Mouse (Mus musculus) liver, adult 2 months (tissue): Measurements from ENCODE around the gene Slco6d1. TPM values are rescaled to one million over a fixed set of nuclear protein-coding genes. Genes with fewer than 3 reads are reported as not detected.
"Not testable (repeated sequence)": the region's sequence is repeated elsewhere in the genome, so short reads cannot be mapped to it uniquely, and the experiment has no call there.

Experiments used
- DNase-seq: peaks from one replicate; pipeline ENCODE4 v3.0.0-alpha.2; 2011; ENCODE audit warnings: low read depth, low spot score; ENCODE audit errors: extremely low read depth
- H3K27ac ChIP-seq: fragments of 200-500 bp; replicated peaks from 2 replicates; pipeline ENCODE4 v1.5.1; 2012; ENCODE audit warnings: low read depth, mild to moderate bottlenecking, control low read depth, inconsistent platforms, low read length; ENCODE audit not compliant: insufficient read depth
- H3K27me3 ChIP-seq: fragments of 200-500 bp; 2 replicates; pipeline ENCODE4 v1.6.1; 2012; ENCODE audit warnings: mild to moderate bottlenecking, moderate library complexity, low read length, inconsistent platforms; ENCODE audit not compliant: control insufficient read depth, insufficient read depth
- H3K36me3 ChIP-seq: fragments of 200-500 bp; 2 replicates; pipeline ENCODE4 v1.6.1; 2012; ENCODE audit warnings: low read length, inconsistent platforms; ENCODE audit not compliant: control insufficient read depth, insufficient read depth
- H3K4me1 ChIP-seq: fragments of 200-500 bp; 2 replicates; pipeline ENCODE4 v1.6.1; 2011; ENCODE audit warnings: low read length; ENCODE audit not compliant: control insufficient read depth, insufficient read depth
- H3K4me3 ChIP-seq: fragments of 200-500 bp; 2 replicates; pipeline ENCODE4 v1.5.1; 2011; ENCODE audit warnings: low read depth, mild to moderate bottlenecking, control low read depth, low read length, moderate library complexity; ENCODE audit not compliant: insufficient read depth
- H3K79me2 ChIP-seq: fragments of 200-500 bp; 2 replicates; pipeline ENCODE4 v1.6.1; 2012; ENCODE audit warnings: inconsistent platforms, mild to moderate bottlenecking, low read length, moderate library complexity; ENCODE audit not compliant: control insufficient read depth, insufficient read depth
- H3K9ac ChIP-seq: fragments of 200-500 bp; 2 replicates; pipeline ENCODE4 v1.6.1; 2012; ENCODE audit warnings: low read depth, mild to moderate bottlenecking, control low read depth, inconsistent platforms, low read length
- CTCF ChIP-seq: fragments of 200-500 bp; IDR thresholded peaks from 2 replicates; pipeline ENCODE4 v1.5.1; 2011; ENCODE audit warnings: low read depth, low read length, control low read depth
- POLR2A ChIP-seq: fragments of 200-500 bp; IDR thresholded peaks from 2 replicates; pipeline ENCODE4 v1.6.1; 2011; ENCODE audit warnings: low read length, control low read depth; ENCODE audit not compliant: insufficient read depth; ENCODE audit errors: extremely low read depth
- WGBS: fragments of 180-500 bp; shearing (Covaris S2); methylation state at CpG from one replicate; pipeline ENCODE4 v1.1.7; 2018; 5-methylcytosine and 5-hydroxymethylcytosine counted together
- polyA plus RNA-seq: library from polyadenylated mRNA; depleted of rRNA; stranded (reverse); fragments of >200 nt; gene quantifications from 2 replicates; pipeline ENCODE4 v1.2.3, GENCODE M21; 2012
- total RNA-seq: library from RNA; depleted of rRNA; stranded (reverse); fragments of >200 nt; gene quantifications from 2 replicates; pipeline ENCODE4 v1.2.3, GENCODE M21; 2014

Slco6d1 gene
- total and polyA plus RNA-seq, 2 experiments, result not detected

GRCm38 (mm10) chr1:98505982-98506381 is 85.1 kb downstream of the Slco6d1 start:
- Histone ChIP-seq H3K4me3 (no peak overlapping the region), H3K27me3 (no peaks in the 10 kb centered on the region), H3K9ac (no peak overlapping the region), H3K4me1 (no peaks in the 10 kb centered on the region), H3K36me3 (no peaks in the 10 kb centered on the region), H3K27ac (no peak overlapping the region), H3K79me2 (no peaks in the 10 kb centered on the region)
- TF ChIP-seq CTCF, result no peak
- no peak for TF ChIP-seq POLR2A
- WGBS, result 72% methylated on average over 2 of the region's 2 CpGs
- DNase-seq, result no peak

GRCm38 (mm10) chr1:98522977-98523376 is 102.1 kb downstream of the Slco6d1 start:
- H3K79me2 ChIP-seq, result no peaks in the 10 kb centered on the region
- no peak overlapping the region for H3K4me3 ChIP-seq
- no peak for DNase-seq
- H3K36me3 ChIP-seq, result no peaks in the 10 kb centered on the region
- no peak overlapping the region for H3K9ac ChIP-seq
- H3K27ac ChIP-seq, result no peak overlapping the region
- H3K27me3 ChIP-seq, result no peaks in the 10 kb centered on the region
- H3K4me1 ChIP-seq, result no peaks in the 10 kb centered on the region
- TF ChIP-seq CTCF (no peak), POLR2A (no peak)
- 80% methylated on average over 2 of the region's 2 CpGs for WGBS

- Histone ChIP-seq H3K9ac (no peak overlapping the region), H3K4me1 (no peaks in the 10 kb centered on the region), H3K27ac (no peak overlapping the region), H3K4me3 (no peak overlapping the region), H3K36me3 (no peaks in the 10 kb centered on the region), H3K79me2 (no peaks in the 10 kb centered on the region), H3K27me3 (no peaks in the 10 kb centered on the region)
- TF ChIP-seq CTCF, result no peak
- no peak for TF ChIP-seq POLR2A
- DNase-seq, result no peak
These were observed 102.6 kb downstream of the Slco6d1 start for GRCm38 (mm10) chr1:98523537-98523936.

- H3K27ac ChIP-seq, H3K79me2 ChIP-seq, DNase-seq, H3K9ac ChIP-seq, H3K4me1 ChIP-seq, H3K4me3 ChIP-seq, H3K27me3 ChIP-seq, H3K36me3 ChIP-seq: not testable (repeated sequence)
- WGBS, result 89% methylated on average over 2 of the region's 2 CpGs
These were observed 107.4 kb downstream of the Slco6d1 start for GRCm38 (mm10) chr1:98528368-98528767.

- DNase-seq, result no peak
- H3K9ac ChIP-seq, result no peak overlapping the region
- WGBS, result 48% methylated on average over 2 of the region's 2 CpGs
- H3K4me1 ChIP-seq, result no peaks in the 10 kb centered on the region
- H3K27ac ChIP-seq, result no peak overlapping the region
- H3K27me3 ChIP-seq, result no peaks in the 10 kb centered on the region
- no peaks in the 10 kb centered on the region for H3K36me3 ChIP-seq
- no peak for TF ChIP-seq CTCF
- no peak for TF ChIP-seq POLR2A
- H3K4me3 ChIP-seq, result no peak overlapping the region
- no peaks in the 10 kb centered on the region for H3K79me2 ChIP-seq
These were observed 124.4 kb downstream of the Slco6d1 start for GRCm38 (mm10) chr1:98545372-98545771.

GRCm38 (mm10) chr1:98554388-98554787 is 133.5 kb downstream of the Slco6d1 start:
- Histone ChIP-seq H3K4me1 (no peaks in the 10 kb centered on the region), H3K4me3 (no peak overlapping the region), H3K9ac (no peak overlapping the region), H3K27me3 (no peaks in the 10 kb centered on the region), H3K36me3 (no peaks in the 10 kb centered on the region), H3K79me2 (no peaks in the 10 kb centered on the region), H3K27ac (no peak overlapping the region)
- TF ChIP-seq CTCF (no peak), POLR2A (no peak)
- 61% methylated on average over 2 of the region's 2 CpGs for WGBS
- no peak for DNase-seq
